Mouse (Mus musculus) megakaryocyte, embryonic 14.5 days (primary cell): ENCODE measurements around the gene Cntd1.

Experiments used
- FLI1 ChIP-seq: IDR thresholded peaks from 2 replicates; pipeline ENCODE4 v1.6.1; 2012; ENCODE audit warnings: low read length, inconsistent platforms, mixed read lengths
- GATA1 ChIP-seq: IDR thresholded peaks from 3 replicates; pipeline ENCODE4 v1.6.1; 2012; ENCODE audit warnings: mixed read lengths, low read length, inconsistent platforms, borderline replicate concordance

DNA sequence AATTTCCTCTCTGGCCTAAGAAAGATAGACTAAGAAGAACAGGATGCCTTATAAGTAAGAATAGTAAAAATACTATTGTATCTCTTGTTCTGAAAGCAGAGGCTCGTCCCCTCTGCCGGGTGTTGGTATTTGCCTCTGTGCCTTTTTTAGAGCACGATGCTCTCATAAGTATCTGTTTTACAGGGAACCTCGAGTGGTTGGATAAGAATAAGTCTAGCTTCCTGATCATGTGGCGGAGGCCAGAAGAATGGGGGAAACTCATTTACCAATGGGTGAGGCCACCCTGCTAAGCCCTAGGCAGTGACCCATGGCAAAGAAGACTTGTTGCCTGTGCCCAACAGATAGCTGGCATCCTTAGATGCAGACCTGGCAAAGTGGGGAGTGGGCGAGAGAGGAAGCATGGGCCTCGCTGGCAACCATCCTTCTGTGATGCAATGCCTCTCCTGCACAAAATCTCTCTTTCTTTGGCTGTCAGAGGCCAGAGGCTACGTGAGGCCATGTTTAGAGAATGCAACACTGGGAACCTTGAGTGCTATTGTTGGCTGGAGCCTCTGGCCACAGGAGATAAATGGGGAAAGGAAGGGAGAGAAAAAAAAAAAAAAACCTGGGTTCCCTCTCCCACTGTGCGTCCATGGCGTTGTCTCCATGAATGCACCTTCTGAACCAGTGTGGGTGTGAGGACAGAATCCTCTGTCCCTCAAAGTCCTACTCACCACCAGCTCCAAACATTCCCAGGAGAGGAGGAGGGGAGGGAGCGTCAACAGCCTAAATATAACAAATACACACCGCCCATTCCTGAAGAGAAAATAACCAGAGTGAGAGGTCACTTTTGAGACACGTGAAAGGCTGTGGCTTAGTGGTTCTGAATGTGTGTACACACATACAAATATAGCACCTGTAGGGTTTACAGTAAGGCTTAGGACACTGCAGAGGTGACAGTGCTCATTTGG lies 22.7 kb upstream of the Cntd1 start:
- no peak for TF ChIP-seq GATA1
- TF ChIP-seq FLI1 = no peak
